ENCODE assay signal across 13 mouse cellular contexts in genomic region chr1:88720626-88721229, GRCm38 (mm10). TPM values are rescaled to one million over a fixed set of nuclear protein-coding genes. Genes with fewer than 3 reads are reported as not detected.
A peak's percentile ranks its signal among the peaks of the same experiment; 100 is the strongest.
DNase-seq lines count a peak whose midpoint lies in the region; TF ChIP-seq lines count a peak whose summit lies in the region.
"Had no signal": no experiment of that assay in that cellular context is flagged by ENCODE, and none has a peak within 500 bp of the region (broad histone marks: within the 10 kb centered on the region; RNA-seq: fewer than 3 reads in every experiment).

No protein-coding gene starts in this region.

- DNase-seq in adrenal gland, adult 2 months: peak; percentile 20
- no peak for DNase-seq in adrenal gland, adult 18-20 months (ENCODE audit: low spot score in 2 of 2)
- DNase-seq in layer of hippocampus, adult 2 months (ENCODE audit: low spot score in 2 of 2): no peak
- no peak for DNase-seq in layer of hippocampus, postnatal 14 days (ENCODE audit: low spot score in 2 of 2)
- peak; percentile 53 for DNase-seq in thymus, postnatal 14 days
- no peak for DNase-seq in thymus, adult 18-20 months
- DNase-seq in thymus, postnatal 4 days: peak; percentile 64
- DNase-seq in spleen, postnatal 4 days (ENCODE audit: low spot score in 2 of 2): no peak
- DNase-seq: cerebellum, adult 18-20 months; kidney, adult 11 months; liver, embryonic 13.5 days had no signal

- no peak overlapping the region for H3K4me3 ChIP-seq in layer of hippocampus, adult 2 months
- H3K4me3 ChIP-seq: liver, embryonic 13.5 days; myocyte; stomach, embryonic 15.5 days had no signal

- H3K27ac ChIP-seq in layer of hippocampus, adult 2 months: no peak overlapping the region
- H3K27ac ChIP-seq: liver, embryonic 13.5 days; stomach, embryonic 15.5 days had no signal

- peak; percentile 57 for TF ChIP-seq CTCF in layer of hippocampus, adult 2 months (conservative IDR thresholded peaks at IDR 0.05)

RNA-seq across cellular contexts. Expression of gene Arl4c, which starts 18.7 kb away (rescaled TPM):
- 10 to 100 TPM in 1 of 2 experiments, 1 to 10 TPM in 1; 7.3 to 14.8 TPM for total RNA-seq in adrenal gland, adult 2 months (2021)
- polyA plus RNA-seq in adrenal gland, adult 2 months (2012; rRNA removed): 12.3 and 14.3 TPM in 2 replicates
- 10 to 100 TPM in 1 of 2 experiments, 1 to 10 TPM in 1; 9.8 to 10.3 TPM for total RNA-seq in adrenal gland, adult 18-20 months (2021)
- 10 to 100 TPM; 27.6 to 27.7 TPM for total RNA-seq in layer of hippocampus, adult 2 months (2021)
- 10 to 100 TPM; 32.4 to 34.2 TPM for total RNA-seq in layer of hippocampus, postnatal 14 days (2021)

Comparison
In these comparisons a context has a peak if more than half of its experiments do, and no peak if none do; other contexts are left out.
1. DNase-seq: peak in adrenal gland, adult 2 months (single experiment), thymus, postnatal 14 days (single experiment) and thymus, postnatal 4 days (single experiment); none in adrenal gland, adult 18-20 months (0 of 2), layer of hippocampus, adult 2 months (0 of 2), layer of hippocampus, postnatal 14 days (0 of 2), thymus, adult 18-20 months (0 of 2) and spleen, postnatal 4 days (0 of 2).